Mouse (Mus musculus): Measurements from ENCODE around the gene Osbp. TPM values are rescaled to one million over a fixed set of nuclear protein-coding genes. Genes with fewer than 3 reads are reported as not detected.

Osbp gene
- polyA plus RNA-seq, 1 experiment from 2014 or later, result 3.8 TPM

GRCm38 (mm10) chr19:11956636-11957035, 9.1 kb upstream of the Osbp start:
- Histone ChIP-seq H3K9ac (ENCODE audit: low read depth, low read length) (no peak overlapping the region), H3K4me2 (ENCODE audit: low read depth, low read length) (no peak overlapping the region), H3K27ac (ENCODE audit: low read length) (no peak overlapping the region), H3K9me3 (ENCODE audit: control insufficient read depth, low read length) (no peaks in the 10 kb centered on the region), H3K4me3 (ENCODE audit: low read length) (no peak overlapping the region), H3K4me1 (ENCODE audit: control insufficient read depth, insufficient read depth, low read length) (no peaks in the 10 kb centered on the region), H3K36me3 (ENCODE audit: control insufficient read depth, insufficient read depth, low read length) (no peaks in the 10 kb centered on the region), H3K27me3 (replicated peaks; ENCODE audit: control insufficient read depth, insufficient read depth, low read length) (no peaks in the 10 kb centered on the region)
- peak; percentile 44; the same call in 1 of the 2 replicates for ATAC-seq
- 75% methylated on average over 5 of the region's 5 CpGs for WGBS

DNA sequence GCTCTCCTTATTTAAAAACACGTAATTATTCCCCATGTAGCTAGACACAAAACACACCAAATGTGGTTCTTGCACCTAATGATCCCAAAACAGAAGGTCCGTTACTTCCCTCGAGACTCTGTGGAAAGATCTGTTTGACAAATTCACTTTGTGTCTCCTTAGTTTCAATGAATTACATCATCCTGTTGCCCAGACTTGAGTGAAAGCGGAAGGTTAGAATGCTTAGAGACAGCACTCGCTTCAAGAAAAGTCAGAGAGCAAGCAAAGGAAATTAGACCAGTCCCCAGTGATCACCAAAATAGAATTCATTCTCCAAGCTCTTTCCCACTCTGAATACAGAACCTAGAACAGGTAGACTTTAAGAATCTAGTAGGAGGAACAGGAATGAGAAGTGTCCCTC, 8.3 kb upstream of the Osbp start:
- ATAC-seq, result no peak
- H3K27ac ChIP-seq (ENCODE audit: low read length), result no peak overlapping the region
- 88% methylated on average over 5 of the region's 5 CpGs for WGBS
- H3K27me3 ChIP-seq (replicated peaks; ENCODE audit: control insufficient read depth, insufficient read depth, low read length), result no peaks in the 10 kb centered on the region
- no peak overlapping the region for H3K4me3 ChIP-seq (ENCODE audit: low read length)
- H3K36me3 ChIP-seq (ENCODE audit: control insufficient read depth, insufficient read depth, low read length), result no peaks in the 10 kb centered on the region
- H3K9me3 ChIP-seq (ENCODE audit: control insufficient read depth, low read length), result no peaks in the 10 kb centered on the region
- no peak overlapping the region for H3K4me2 ChIP-seq (ENCODE audit: low read depth, low read length)
- H3K4me1 ChIP-seq (ENCODE audit: control insufficient read depth, insufficient read depth, low read length), result no peaks in the 10 kb centered on the region
- no peak overlapping the region for H3K9ac ChIP-seq (ENCODE audit: low read depth, low read length)

DNA sequence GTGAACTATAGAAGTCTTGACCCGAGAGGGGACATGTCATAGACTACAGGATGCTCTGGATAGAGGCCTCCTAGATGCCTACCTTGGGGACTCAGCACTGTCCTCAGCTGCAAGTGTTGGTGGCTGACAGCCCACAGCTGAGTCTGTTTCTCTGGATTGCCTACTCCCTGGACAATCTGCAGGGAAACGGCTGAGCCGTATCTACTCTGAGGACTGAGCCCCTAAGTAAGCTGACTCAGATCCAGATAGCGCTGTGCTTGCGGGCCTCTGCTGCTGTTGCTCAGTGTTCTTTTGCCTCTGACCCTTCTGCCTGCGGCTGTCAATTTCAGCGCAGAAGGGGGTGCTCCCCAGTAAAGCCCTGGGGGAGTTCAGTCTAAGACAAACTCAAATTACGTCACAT, 7.9 kb upstream of the Osbp start:
- no peak overlapping the region for H3K4me3 ChIP-seq (ENCODE audit: low read length)
- no peak overlapping the region for H3K27ac ChIP-seq (ENCODE audit: low read length)
- no peaks in the 10 kb centered on the region for H3K9me3 ChIP-seq (ENCODE audit: control insufficient read depth, low read length)
- no peaks in the 10 kb centered on the region for H3K4me1 ChIP-seq (ENCODE audit: control insufficient read depth, insufficient read depth, low read length)
- no peak overlapping the region for H3K9ac ChIP-seq (ENCODE audit: low read depth, low read length)
- no peak overlapping the region for H3K4me2 ChIP-seq (ENCODE audit: low read depth, low read length)
- 79% methylated on average over 8 of the region's 8 CpGs for WGBS
- ATAC-seq, result no peak
- H3K36me3 ChIP-seq (ENCODE audit: control insufficient read depth, insufficient read depth, low read length), result no peaks in the 10 kb centered on the region
- H3K27me3 ChIP-seq (replicated peaks; ENCODE audit: control insufficient read depth, insufficient read depth, low read length), result no peaks in the 10 kb centered on the region

GRCm38 (mm10) chr19:11964266-11964665, 1.5 kb upstream of the Osbp start:
- H3K27me3 ChIP-seq (replicated peaks; ENCODE audit: control insufficient read depth, insufficient read depth, low read length), result no peaks in the 10 kb centered on the region
- H3K4me2 ChIP-seq (ENCODE audit: low read depth, low read length), result peak overlapping the region; percentile 53; the same call in 1 of the 2 replicates
- no peaks in the 10 kb centered on the region for H3K9me3 ChIP-seq (ENCODE audit: control insufficient read depth, low read length)
- H3K9ac ChIP-seq (ENCODE audit: low read depth, low read length), result no peak overlapping the region
- ATAC-seq, result no peak
- 98% methylated on average over 1 of the region's 1 CpGs for WGBS
- no peak overlapping the region for H3K27ac ChIP-seq (ENCODE audit: low read length)
- no peaks in the 10 kb centered on the region for H3K36me3 ChIP-seq (ENCODE audit: control insufficient read depth, insufficient read depth, low read length)
- H3K4me3 ChIP-seq (ENCODE audit: low read length), result no peak overlapping the region
- peaks cover 11% of the 10 kb centered on the region for H3K4me1 ChIP-seq (ENCODE audit: control insufficient read depth, insufficient read depth, low read length)

GRCm38 (mm10) chr19:11966201-11966636, 478 bp downstream of the Osbp start:
- Histone ChIP-seq H3K27me3 (replicated peaks; ENCODE audit: control insufficient read depth, insufficient read depth, low read length) (no peaks in the 10 kb centered on the region), H3K4me3 (ENCODE audit: low read length) (peak overlapping the region; percentile 91)
- peak; percentile 1 for ATAC-seq

DNA sequence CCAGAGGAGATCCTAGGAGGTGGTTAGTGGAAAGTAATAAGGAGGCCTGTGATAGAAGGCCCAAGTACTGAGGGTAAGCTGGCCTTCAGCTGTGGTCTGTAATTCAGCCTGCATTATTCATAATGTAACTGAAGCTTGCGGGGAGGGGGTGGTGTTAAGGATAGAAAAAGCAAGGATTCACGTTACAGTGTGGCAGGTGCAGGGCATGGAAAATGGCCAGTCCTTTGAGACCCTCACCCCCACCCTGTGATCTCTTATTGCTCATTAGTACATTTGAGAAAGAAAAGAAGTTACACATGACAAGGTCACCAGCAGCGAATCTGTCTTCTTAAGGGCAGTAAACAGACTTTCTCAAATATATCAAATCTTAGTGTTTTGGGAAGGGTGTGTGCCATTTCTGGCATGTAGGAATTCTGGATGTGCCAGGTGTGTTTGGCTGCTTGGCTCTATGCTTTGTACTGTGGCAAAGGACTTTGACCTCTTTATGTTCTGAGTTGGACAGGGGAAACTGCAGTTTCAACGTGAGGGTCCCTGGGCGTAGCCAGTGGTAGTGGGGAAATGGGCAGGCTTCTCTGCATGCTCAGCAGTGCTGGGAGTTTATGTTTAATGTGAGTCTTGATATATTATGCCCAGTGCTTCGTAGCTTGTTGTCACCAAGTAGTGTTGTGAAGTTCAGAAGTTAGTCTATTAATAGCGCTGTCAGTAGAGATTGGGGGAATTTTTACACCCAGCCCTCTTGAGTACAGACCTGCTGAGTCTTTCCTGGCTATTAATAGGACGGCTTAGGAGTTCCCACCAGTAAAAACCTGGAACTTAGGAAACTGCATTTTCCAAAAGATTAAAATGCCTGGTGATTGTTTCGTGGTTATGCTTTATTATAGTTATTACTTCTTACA, 3.7 kb downstream of the Osbp start:
- Histone ChIP-seq H3K36me3 (ENCODE audit: control insufficient read depth, insufficient read depth, low read length) (peaks cover 13% of the 10 kb centered on the region), H3K4me2 (ENCODE audit: low read depth, low read length) (no peak overlapping the region), H3K9ac (ENCODE audit: low read depth, low read length) (no peak overlapping the region), H3K4me1 (ENCODE audit: control insufficient read depth, insufficient read depth, low read length) (peaks cover 16% of the 10 kb centered on the region), H3K27me3 (replicated peaks; ENCODE audit: control insufficient read depth, insufficient read depth, low read length) (no peaks in the 10 kb centered on the region), H3K27ac (ENCODE audit: low read length) (no peak overlapping the region), H3K9me3 (ENCODE audit: control insufficient read depth, low read length) (no peaks in the 10 kb centered on the region), H3K4me3 (ENCODE audit: low read length) (no peak overlapping the region)
- WGBS, result 65% methylated on average over 9 of the region's 9 CpGs
- ATAC-seq, result no peak

More at GRCm38 (mm10) chr19:11966201-11966636, 478 bp downstream of the Osbp start:
- H3K9ac ChIP-seq (ENCODE audit: low read depth, low read length), result peak overlapping the region; percentile 89
- peaks cover 5% of the 10 kb centered on the region; the same call in 1 of the 2 replicates for H3K36me3 ChIP-seq (ENCODE audit: control insufficient read depth, insufficient read depth, low read length)
- peaks cover 16% of the 10 kb centered on the region for H3K4me1 ChIP-seq (ENCODE audit: control insufficient read depth, insufficient read depth, low read length)
- 0% methylated on average over 18 of the region's 18 CpGs for WGBS
- peak overlapping the region; percentile 94 for H3K4me2 ChIP-seq (ENCODE audit: low read depth, low read length)
- peak overlapping the region; percentile 81 for H3K27ac ChIP-seq (ENCODE audit: low read length)
- H3K9me3 ChIP-seq (ENCODE audit: control insufficient read depth, low read length), result no peaks in the 10 kb centered on the region

- WGBS, result 89% methylated on average over 13 of the region's 13 CpGs
- no peak overlapping the region for H3K4me3 ChIP-seq (ENCODE audit: low read length)
- H3K9me3 ChIP-seq (ENCODE audit: control insufficient read depth, low read length), result no peaks in the 10 kb centered on the region
- no peak overlapping the region for H3K4me2 ChIP-seq (ENCODE audit: low read depth, low read length)
- peaks cover 6% of the 10 kb centered on the region; the same call in 1 of the 2 replicates for H3K4me1 ChIP-seq (ENCODE audit: control insufficient read depth, insufficient read depth, low read length)
- no peak for ATAC-seq
- no peak overlapping the region for H3K27ac ChIP-seq (ENCODE audit: low read length)
- no peak overlapping the region for H3K9ac ChIP-seq (ENCODE audit: low read depth, low read length)
- peaks cover 23% of the 10 kb centered on the region for H3K36me3 ChIP-seq (ENCODE audit: control insufficient read depth, insufficient read depth, low read length)
- no peaks in the 10 kb centered on the region for H3K27me3 ChIP-seq (replicated peaks; ENCODE audit: control insufficient read depth, insufficient read depth, low read length)
Measured at GRCm38 (mm10) chr19:11973511-11974222, 7.9 kb downstream of the Osbp start.

DNA sequence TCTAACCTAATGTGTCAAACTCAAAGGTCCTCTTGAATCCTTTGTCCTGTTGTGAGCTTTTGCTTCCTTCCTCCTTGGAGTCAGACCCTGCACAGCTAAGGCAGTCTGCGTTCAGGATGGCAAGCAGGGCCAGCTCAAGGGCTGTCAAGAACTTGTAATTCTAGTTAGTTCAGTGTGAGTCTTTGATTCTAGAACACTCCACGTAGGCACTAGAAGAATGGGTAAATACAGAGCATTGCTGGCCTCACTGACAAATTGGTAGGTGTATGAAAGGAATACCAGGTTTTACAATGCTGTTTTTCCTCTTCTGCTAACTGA, 8.4 kb downstream of the Osbp start:
- H3K27ac ChIP-seq (ENCODE audit: low read length), result no peak overlapping the region
- no peak overlapping the region for H3K4me3 ChIP-seq (ENCODE audit: low read length)
- no peaks in the 10 kb centered on the region for H3K9me3 ChIP-seq (ENCODE audit: control insufficient read depth, low read length)
- no peak for ATAC-seq
- no peak overlapping the region for H3K9ac ChIP-seq (ENCODE audit: low read depth, low read length)
- H3K27me3 ChIP-seq (replicated peaks; ENCODE audit: control insufficient read depth, insufficient read depth, low read length), result no peaks in the 10 kb centered on the region
- no peak overlapping the region for H3K4me2 ChIP-seq (ENCODE audit: low read depth, low read length)
- peaks cover 6% of the 10 kb centered on the region; the same call in 1 of the 2 replicates for H3K4me1 ChIP-seq (ENCODE audit: control insufficient read depth, insufficient read depth, low read length)
- WGBS, result 67% methylated on average over 2 of the region's 2 CpGs
- H3K36me3 ChIP-seq (ENCODE audit: control insufficient read depth, insufficient read depth, low read length), result peaks cover 26% of the 10 kb centered on the region

- no peak overlapping the region for H3K4me3 ChIP-seq (ENCODE audit: low read length)
- no peak overlapping the region for H3K4me2 ChIP-seq (ENCODE audit: low read depth, low read length)
- H3K9ac ChIP-seq (ENCODE audit: low read depth, low read length), result no peak overlapping the region
- peaks cover 32% of the 10 kb centered on the region for H3K36me3 ChIP-seq (ENCODE audit: control insufficient read depth, insufficient read depth, low read length)
- H3K4me1 ChIP-seq (ENCODE audit: control insufficient read depth, insufficient read depth, low read length), result no peaks in the 10 kb centered on the region
- H3K27ac ChIP-seq (ENCODE audit: low read length), result no peak overlapping the region
- WGBS, result 85% methylated on average over 4 of the region's 4 CpGs
- H3K9me3 ChIP-seq (ENCODE audit: control insufficient read depth, low read length), result no peaks in the 10 kb centered on the region
- no peak for ATAC-seq
- H3K27me3 ChIP-seq (replicated peaks; ENCODE audit: control insufficient read depth, insufficient read depth, low read length), result no peaks in the 10 kb centered on the region
Measured at GRCm38 (mm10) chr19:11975683-11976082, 9.9 kb downstream of the Osbp start.

Measured in intestine, embryonic 16.5 days (tissue).